Mouse (Mus musculus) megakaryocyte, embryonic 14.5 days (primary cell): ENCODE measurements around the gene Olfr492. TPM values are rescaled to one million over a fixed set of nuclear protein-coding genes. Genes with fewer than 3 reads are reported as not detected.

Experiments used
- H3K27me3 ChIP-seq: replicated peaks from 2 replicates; pipeline ENCODE3; 2012; ENCODE audit warnings: inconsistent platforms
- H3K36me3 ChIP-seq: replicated peaks from 2 replicates; pipeline ENCODE3; 2012; ENCODE audit warnings: low read length, inconsistent platforms, mixed read lengths
- H3K4me1 ChIP-seq: 2 replicates; pipeline ENCODE4 v1.6.1; 2012; ENCODE audit warnings: inconsistent platforms
- H3K4me3 ChIP-seq: replicated peaks from 2 replicates; pipeline ENCODE3; 2012; ENCODE audit warnings: moderate library complexity, mild to moderate bottlenecking, inconsistent platforms
- H3K9me3 ChIP-seq: 2 replicates; pipeline ENCODE4 v1.6.1; 2012; ENCODE audit warnings: inconsistent platforms
- FLI1 ChIP-seq: IDR thresholded peaks from 2 replicates; pipeline ENCODE4 v1.6.1; 2012; ENCODE audit warnings: low read length, inconsistent platforms, mixed read lengths
- GATA1 ChIP-seq: IDR thresholded peaks from 3 replicates; pipeline ENCODE4 v1.6.1; 2012; ENCODE audit warnings: mixed read lengths, low read length, inconsistent platforms, borderline replicate concordance
- polyA plus RNA-seq: library from polyadenylated mRNA; stranded (reverse); fragments of >175 nt; gene quantifications from 2 replicates; pipeline ENCODE4 v1.2.3, GENCODE M21; 2012; ENCODE audit warnings: low replicate concordance; ENCODE audit not compliant: insufficient read depth

Olfr492 gene
- not detected in 2 replicates for polyA plus RNA-seq

GRCm38 (mm10) chr7:108323574-108323973 lies at the start of gene Olfr492:
Gene Olfr492 (minus strand): TSS chr7:108323674.
- TF ChIP-seq GATA1 (no peak), FLI1 (no peak)
- Histone ChIP-seq H3K27me3 (no peaks in the 10 kb centered on the region), H3K4me3 (no peak within 1 kb of the TSS), H3K4me1 (no peaks in the 10 kb centered on the region), H3K9me3 (no peaks in the 10 kb centered on the region), H3K36me3 (no peaks in the 10 kb centered on the region)

- no peak for TF ChIP-seq GATA1
- no peak for TF ChIP-seq FLI1
- H3K27me3 ChIP-seq, result no peaks in the 10 kb centered on the region
Measured at GRCm38 (mm10) chr7:108365035-108365434, 41.6 kb upstream of the Olfr492 start, which contains the start of gene Olfr494. Gene Olfr494 (plus strand): TSS chr7:108365335.

GRCm38 (mm10) chr7:108346879-108347278 lies 23.4 kb upstream of the Olfr492 start, which contains the start of gene Olfr493:
Gene Olfr493 (minus strand): TSS chr7:108346979.
- TF ChIP-seq FLI1 (no peak), GATA1 (no peak)
- H3K27me3 ChIP-seq, result no peaks in the 10 kb centered on the region
- no peak within 1 kb of the TSS for H3K4me3 ChIP-seq
- H3K9me3 ChIP-seq, result no peaks in the 10 kb centered on the region
- no peaks in the 10 kb centered on the region for H3K4me1 ChIP-seq
- H3K36me3 ChIP-seq, result no peaks in the 10 kb centered on the region

More at GRCm38 (mm10) chr7:108365035-108365434, 41.6 kb upstream of the Olfr492 start, which contains the start of gene Olfr494:
- no peaks in the 10 kb centered on the region for H3K36me3 ChIP-seq
- H3K9me3 ChIP-seq, result peaks cover 4% of the 10 kb centered on the region; the same call in 1 of the 2 replicates
- no peak within 1 kb of the TSS for H3K4me3 ChIP-seq
- no peaks in the 10 kb centered on the region for H3K4me1 ChIP-seq

GRCm38 (mm10) chr7:108313151-108313550 lies 10.3 kb downstream of the Olfr492 start, which contains the start of gene Olfr491:
Gene Olfr491 (plus strand): TSS chr7:108313451.
- no peaks in the 10 kb centered on the region for H3K36me3 ChIP-seq
- no peak for TF ChIP-seq FLI1
- no peak for TF ChIP-seq GATA1
- 0 out of 2 replicates have a peak, but pooled peaks cover 4% of the 10 kb centered on the region for H3K9me3 ChIP-seq
- H3K4me3 ChIP-seq, result no peak within 1 kb of the TSS
- no peaks in the 10 kb centered on the region for H3K27me3 ChIP-seq
- H3K4me1 ChIP-seq, result no peaks in the 10 kb centered on the region

DNA sequence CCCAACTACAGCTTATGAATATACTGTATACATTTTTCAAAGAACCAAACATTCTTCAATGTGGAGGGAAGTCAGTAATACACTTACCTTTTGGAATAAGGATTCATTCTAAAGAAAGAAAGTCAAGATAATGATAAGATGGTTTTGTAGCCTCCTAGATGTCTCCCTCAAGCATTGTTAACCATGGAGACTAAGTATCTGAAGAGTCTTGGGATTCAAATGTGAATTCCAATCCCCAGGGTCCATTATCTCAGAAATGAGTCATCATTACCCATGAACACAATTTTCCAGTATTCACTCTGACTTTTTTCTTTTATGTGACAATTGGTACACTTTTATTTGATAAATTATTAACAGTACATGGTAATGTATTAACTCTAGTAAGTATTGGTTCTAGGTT lies 34.6 kb downstream of the Olfr492 start, which contains the start of gene Olfr490:
Gene Olfr490 (minus strand): TSS at position 101 of the 400 bp plus-strand sequence.
- Histone ChIP-seq H3K9me3 (peaks cover 3% of the 10 kb centered on the region; the same call in 1 of the 2 replicates), H3K27me3 (no peaks in the 10 kb centered on the region), H3K36me3 (no peaks in the 10 kb centered on the region), H3K4me1 (no peaks in the 10 kb centered on the region), H3K4me3 (no peak within 1 kb of the TSS)
- no peak for TF ChIP-seq GATA1
- TF ChIP-seq FLI1, result no peak

Other genes starting within 250 kb of the Olfr492 start
- 0.02 TPM in 1 of 2 replicates, not detected in the other for gene Olfr481, start 243.8 kb downstream of the Olfr492 start, polyA plus RNA-seq
- not detected in 2 replicates for gene Olfr482, start 226.1 kb downstream of the Olfr492 start, polyA plus RNA-seq
- not detected in 2 replicates for gene Olfr483, start 222.8 kb downstream of the Olfr492 start, polyA plus RNA-seq
- gene Olfr484, start 196.2 kb downstream of the Olfr492 start, polyA plus RNA-seq, result not detected in 2 replicates
- not detected in 2 replicates for gene Olfr485, start 163.8 kb downstream of the Olfr492 start, polyA plus RNA-seq
- not detected in 2 replicates for gene Olfr486, start 150.9 kb downstream of the Olfr492 start, polyA plus RNA-seq
- not detected in 2 replicates for gene Olfr487, start 109.0 kb downstream of the Olfr492 start, polyA plus RNA-seq
- gene Olfr488, start 65.3 kb downstream of the Olfr492 start, polyA plus RNA-seq, result not detected in 2 replicates
- not detected in 2 replicates for gene Olfr490, start 34.7 kb downstream of the Olfr492 start, polyA plus RNA-seq
- gene Olfr491, start 10.2 kb downstream of the Olfr492 start, polyA plus RNA-seq, result not detected in 2 replicates
- not detected in 2 replicates for gene Olfr493, start 23.3 kb upstream of the Olfr492 start, polyA plus RNA-seq
- not detected in 2 replicates for gene Olfr494, start 41.7 kb upstream of the Olfr492 start, polyA plus RNA-seq
- not detected in 2 replicates for gene Olfr495, start 69.5 kb upstream of the Olfr492 start, polyA plus RNA-seq
- not detected in 2 replicates for gene Olfr497, start 96.7 kb upstream of the Olfr492 start, polyA plus RNA-seq
- gene Olfr498, start 141.7 kb upstream of the Olfr492 start, polyA plus RNA-seq, result not detected in 2 replicates
- gene Olfr502, start 201.4 kb upstream of the Olfr492 start, polyA plus RNA-seq, result not detected in 2 replicates
- not detected in 2 replicates for gene Olfr503, start 220.9 kb upstream of the Olfr492 start, polyA plus RNA-seq
- not detected in 2 replicates for gene Olfr504, start 242.1 kb upstream of the Olfr492 start, polyA plus RNA-seq